Mouse (Mus musculus) MEL (cell line): ENCODE results near the gene Hmcn2. TPM values are rescaled to one million over a fixed set of nuclear protein-coding genes. Genes with fewer than 3 reads are reported as not detected.
A peak's percentile ranks its signal among the peaks of the same experiment; 100 is the strongest.

ENCODE experiments used
- DNase-seq: peaks from one replicate; pipeline ENCODE4 v3.0.0; 2011; ENCODE audit warnings: low read depth, low spot score
- H3K27ac ChIP-seq: 2 replicates; pipeline ENCODE4 v1.5.1; 2012; ENCODE audit warnings: low read depth, mild to moderate bottlenecking, control low read depth, low read length, moderate library complexity; ENCODE audit not compliant: control insufficient read depth
- H3K27me3 ChIP-seq, 2 experiments: fragments of 150-350 bp in 1 of 2; sonication (generic) in 1 of 2; 2 replicates each; pipeline ENCODE4 v1.6.1; 2012; ENCODE audit warnings: low read length in 2 of 2, mild to moderate bottlenecking in 2 of 2, improper control_type of control experiment in 1 of 2, moderate library complexity in 1 of 2; ENCODE audit not compliant: insufficient read depth in 2 of 2, control insufficient read depth in 1 of 2
- H3K36me3 ChIP-seq, 2 experiments: 2 replicates each; pipeline ENCODE4 v1.6.1; 2012 to 2014; ENCODE audit warnings: low read length in 2 of 2, improper control_type of control experiment in 1 of 2, inconsistent platforms in 1 of 2, mild to moderate bottlenecking in 1 of 2; ENCODE audit not compliant: insufficient read depth in 2 of 2, control insufficient read depth in 1 of 2
- H3K4me1 ChIP-seq, 2 experiments: fragments of 150-350 bp in 1 of 2; sonication (generic) in 1 of 2; 2 replicates each; pipeline ENCODE4 v1.6.1; 2012; ENCODE audit warnings: low read length in 2 of 2, improper control_type of control experiment in 1 of 2, mild to moderate bottlenecking in 1 of 2; ENCODE audit not compliant: insufficient read depth in 2 of 2, control insufficient read depth in 1 of 2
- H3K4me3 ChIP-seq, 2 experiments: fragments of 150-350 bp in 1 of 2; sonication (generic) in 1 of 2; 2 replicates each; pipeline ENCODE4 v1.5.1; 2012; ENCODE audit warnings: low read depth in 2 of 2, low read length in 2 of 2, mild to moderate bottlenecking in 2 of 2, moderate library complexity in 2 of 2, control low read depth in 1 of 2, improper control_type of control experiment in 1 of 2; ENCODE audit not compliant: control insufficient read depth in 1 of 2, insufficient read depth in 1 of 2
- H3K79me2 ChIP-seq: 2 replicates; pipeline ENCODE4 v1.6.1; 2012; ENCODE audit warnings: mild to moderate bottlenecking, low read length, moderate library complexity; ENCODE audit not compliant: control insufficient read depth, poor library complexity, insufficient read depth
- H3K9ac ChIP-seq: 2 replicates; pipeline ENCODE4 v1.6.1; 2012; ENCODE audit warnings: low read depth, mild to moderate bottlenecking, control low read depth, low read length, moderate library complexity; ENCODE audit not compliant: control insufficient read depth, poor library complexity, severe bottlenecking
- H3K9me3 ChIP-seq: fragments of 150-350 bp; sonication (generic); replicated peaks from 2 replicates; pipeline ENCODE4 v1.6.1; 2012; ENCODE audit warnings: mild to moderate bottlenecking, low read length, improper control_type of control experiment, moderate library complexity; ENCODE audit not compliant: insufficient read depth
- CTCF ChIP-seq, 3 experiments: IDR thresholded peaks in 2 of 3; conservative IDR thresholded peaks in 1 of 3; 2 replicates each; pipeline ENCODE4 v1.5.1; 2011 to 2012; ENCODE audit warnings: low read length in 3 of 3, low read depth in 2 of 3, mild to moderate bottlenecking in 2 of 3, improper control_type of control experiment in 1 of 3, inconsistent platforms in 1 of 3, mixed read lengths in 1 of 3, moderate library complexity in 1 of 3; ENCODE audit not compliant: control insufficient read depth in 1 of 3, insufficient read depth in 1 of 3, poor library complexity in 1 of 3, severe bottlenecking in 1 of 3
- ELF1 ChIP-seq: IDR thresholded peaks from 2 replicates; pipeline ENCODE4 v1.6.1; 2014; ENCODE audit warnings: low read depth, mild to moderate bottlenecking, inconsistent platforms, low read length, improper control_type of control experiment, moderate library complexity
- ETS1 ChIP-seq: IDR thresholded peaks from 2 replicates; pipeline ENCODE4 v1.6.1; 2012; ENCODE audit warnings: low read depth, mild to moderate bottlenecking, inconsistent platforms, low read length, improper control_type of control experiment, moderate library complexity
- GATA1 ChIP-seq: IDR thresholded peaks from 2 replicates; pipeline ENCODE4 v1.6.1; 2011; ENCODE audit warnings: low read depth, low read length, improper control_type of control experiment
- HCFC1 ChIP-seq: IDR thresholded peaks from 2 replicates; pipeline ENCODE4 v1.6.1; 2012; ENCODE audit warnings: low read depth, mild to moderate bottlenecking, inconsistent platforms, low read length, improper control_type of control experiment, moderate library complexity
- JUND ChIP-seq: IDR thresholded peaks from 2 replicates; pipeline ENCODE4 v1.6.1; 2011; ENCODE audit warnings: low read depth, mild to moderate bottlenecking, improper control_type of control experiment, low read length
- MXI1 ChIP-seq: IDR thresholded peaks from 2 replicates; pipeline ENCODE4 v1.6.1; 2011; ENCODE audit warnings: mild to moderate bottlenecking, low read depth, low read length, improper control_type of control experiment
- MYB ChIP-seq: IDR thresholded peaks from 2 replicates; pipeline ENCODE4 v1.6.1; 2011; ENCODE audit warnings: mild to moderate bottlenecking, low read depth, low read length, improper control_type of control experiment
- MYC ChIP-seq: IDR thresholded peaks from 2 replicates; pipeline ENCODE4 v1.6.1; 2011; ENCODE audit warnings: low read depth, mild to moderate bottlenecking, low read length, improper control_type of control experiment, moderate library complexity
- POLR2A ChIP-seq, 2 experiments: IDR thresholded peaks; 2 replicates each; pipeline ENCODE4 v1.6.1; 2011 to 2012; ENCODE audit warnings: low read length in 2 of 2, mild to moderate bottlenecking in 2 of 2, control low read depth in 1 of 2, improper control_type of control experiment in 1 of 2, low read depth in 1 of 2, moderate library complexity in 1 of 2; ENCODE audit not compliant: control insufficient read depth in 1 of 2, insufficient read depth in 1 of 2, poor library complexity in 1 of 2
- POLR2AphosphoS2 ChIP-seq: IDR thresholded peaks from 2 replicates; pipeline ENCODE4 v1.6.1; 2011; ENCODE audit warnings: low read length, improper control_type of control experiment
- POLR2AphosphoS5 ChIP-seq: IDR thresholded peaks from 2 replicates; pipeline ENCODE4 v1.6.1; 2012; ENCODE audit warnings: low read depth, borderline replicate concordance, mild to moderate bottlenecking, inconsistent platforms, low read length, moderate library complexity, mixed read lengths
- RCOR1 ChIP-seq: IDR thresholded peaks from 2 replicates; pipeline ENCODE4 v1.6.1; 2012; ENCODE audit warnings: low read depth, mild to moderate bottlenecking, inconsistent platforms, low read length, improper control_type of control experiment
- SIN3A ChIP-seq: IDR thresholded peaks from 2 replicates; pipeline ENCODE4 v1.6.1; 2012; ENCODE audit warnings: low read length, improper control_type of control experiment, inconsistent platforms
- SMC3 ChIP-seq: IDR thresholded peaks from 2 replicates; pipeline ENCODE4 v1.6.1; 2011; ENCODE audit warnings: low read depth, low read length, improper control_type of control experiment
- TCF12 ChIP-seq: IDR thresholded peaks from 2 replicates; pipeline ENCODE4 v1.6.1; 2014; ENCODE audit warnings: low read depth, mild to moderate bottlenecking, inconsistent platforms, low read length, improper control_type of control experiment, moderate library complexity
- UBTF ChIP-seq: IDR thresholded peaks from 2 replicates; pipeline ENCODE4 v1.6.1; 2012; ENCODE audit warnings: low read depth, mild to moderate bottlenecking, inconsistent platforms, low read length, improper control_type of control experiment, moderate library complexity, borderline replicate concordance; ENCODE audit not compliant: insufficient read depth
- USF2 ChIP-seq, 2 experiments: IDR thresholded peaks; 2 replicates each; pipeline ENCODE4 v1.6.1; 2011 to 2012; ENCODE audit warnings: improper control_type of control experiment in 2 of 2, low read length in 2 of 2, borderline replicate concordance in 1 of 2, inconsistent platforms in 1 of 2, low read depth in 1 of 2, mild to moderate bottlenecking in 1 of 2; ENCODE audit not compliant: insufficient read depth in 1 of 2
- ZMIZ1 ChIP-seq: IDR thresholded peaks from 2 replicates; pipeline ENCODE4 v1.6.1; 2012; ENCODE audit warnings: low read depth, mild to moderate bottlenecking, inconsistent platforms, low read length, improper control_type of control experiment, moderate library complexity
- polyA plus RNA-seq, 2 experiments: library from polyadenylated mRNA; stranded (reverse) in 1 of 2; unstranded in 1 of 2; fragments of >175 nt in 1 of 2; fragments of >200 nt in 1 of 2; gene quantifications; 2 replicates each; pipeline versions ENCODE4 v1.2.1 to v1.2.4; 2012; ENCODE audit warnings: low replicate concordance in 2 of 2, low read depth in 1 of 2; ENCODE audit not compliant: insufficient read length in 2 of 2, insufficient read depth in 1 of 2, missing spikeins in 1 of 2
- total RNA-seq: library from RNA; depleted of rRNA; stranded (reverse); fragments of 300-350 nt; gene quantifications from 2 replicates; pipeline ENCODE4 v1.2.3, GENCODE M21; 2012

Gene Hmcn2
- total and polyA plus RNA-seq, 3 experiments = 0.18 TPM; not detected in 2

GRCm38 (mm10) chr2:31469931-31470682, 155.9 kb downstream of the Hmcn2 start, which contains the start of gene Ass1 (continued):
- TF ChIP-seq SMC3 (no peak; the same call in 1 of the 2 replicates), ETS1 (peak; percentile 25; the same call in 1 of the 2 replicates), GATA1 (no peak), USF2 (IDR thresholded peaks at IDR 0.05; ENCODE audit: borderline replicate concordance in 1 of 2, insufficient read depth in 1 of 2, low read depth in 1 of 2, low read length in 2 of 2) (0 out of 4 replicates have a peak, but pooled peaks of 1 of the 2 experiments have one; percentile 21), POLR2AphosphoS2 (peak; percentile 59; the same call in 1 of the 2 replicates), RCOR1 (no peak), CTCF (IDR thresholded peaks at IDR 0.05 in 2 of 3, conservative IDR thresholded peaks at IDR 0.05 in 1 of 3; ENCODE audit: control insufficient read depth in 1 of 3, insufficient read depth in 1 of 3, low read depth in 2 of 3, low read length in 3 of 3, poor library complexity in 1 of 3, severe bottlenecking in 1 of 3) (peak in 2 of 3 experiments; percentile 44 to 61; a peak in 4 of 6 replicates), MYC (peak; percentile 68; the same call in 1 of the 2 replicates), JUND (no peak), SIN3A (peak; percentile 73), ZMIZ1 (0 out of 2 replicates have a peak, but pooled peaks have one; percentile 30), UBTF (no peak), POLR2AphosphoS5 (no peak), POLR2A (IDR thresholded peaks at IDR 0.05; ENCODE audit: control insufficient read depth in 1 of 2, insufficient read depth in 1 of 2, low read depth in 1 of 2, low read length in 2 of 2, poor library complexity in 1 of 2) (peak in 1 of 2 experiments; percentile 62; a peak in 1 of 4 replicates), MYB (no peak), ELF1 (no peak), MXI1 (peak; percentile 97), HCFC1 (0 out of 2 replicates have a peak, but pooled peaks have one; percentile 16)
- TF ChIP-seq, all 39 proteins: peak for 17

DNA sequence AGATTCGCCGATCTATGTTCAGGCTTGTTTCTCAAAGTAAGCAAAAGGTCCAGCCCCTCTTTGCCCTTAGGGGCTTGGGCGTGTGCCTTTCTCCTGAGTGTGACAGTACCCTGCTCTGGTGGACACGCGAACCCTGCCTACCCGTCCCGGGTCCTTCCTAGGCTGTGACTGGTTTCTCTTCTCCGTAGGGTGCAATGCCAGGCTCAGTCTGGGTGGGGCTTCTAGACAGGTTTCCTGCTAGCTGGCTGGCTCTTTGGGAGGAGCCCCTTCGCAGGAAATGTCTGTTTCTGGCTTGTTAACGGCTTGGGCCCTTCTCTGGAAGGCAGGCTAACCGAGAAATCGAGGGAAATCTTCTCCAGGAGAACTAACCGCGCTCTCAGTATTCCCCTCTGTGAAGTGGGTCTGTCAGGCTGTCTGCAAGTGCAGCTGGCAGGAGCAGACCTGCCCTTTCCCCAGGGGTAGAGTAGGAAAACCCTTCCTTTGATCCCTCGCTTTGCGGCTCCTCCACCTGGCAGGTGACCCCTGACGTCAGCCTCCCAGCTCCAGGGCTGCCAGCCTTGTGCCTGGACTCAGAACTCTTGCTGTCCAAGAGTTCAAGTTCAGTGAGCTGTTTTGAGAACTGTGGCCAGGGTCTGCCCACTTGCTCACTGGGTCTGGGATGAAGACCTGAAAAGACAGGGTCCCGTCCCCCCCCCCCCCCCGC, 156.6 kb downstream of the Hmcn2 start:
- H3K79me2 ChIP-seq = no peaks in the 10 kb centered on the region
- H3K9ac ChIP-seq = peak overlapping the region; percentile 71
- no peak for TF ChIP-seq USF2 (IDR thresholded peaks at IDR 0.05; ENCODE audit: borderline replicate concordance in 1 of 2, insufficient read depth in 1 of 2, low read depth in 1 of 2, low read length in 2 of 2)
- 0 out of 4 replicates have a peak, but pooled peaks of 1 of the 2 experiments have one; percentile 31 for TF ChIP-seq POLR2A (IDR thresholded peaks at IDR 0.05; ENCODE audit: control insufficient read depth in 1 of 2, insufficient read depth in 1 of 2, low read depth in 1 of 2, low read length in 2 of 2, poor library complexity in 1 of 2)
- TF ChIP-seq TCF12 = 0 out of 2 replicates have a peak, but pooled peaks have one; percentile 17
- TF ChIP-seq HCFC1 = no peak
- no peaks in the 10 kb centered on the region for H3K36me3 ChIP-seq
- DNase-seq = peak; percentile 73
- H3K27ac ChIP-seq = 0 out of 2 replicates have a peak overlapping the region, but pooled peaks have one; percentile 10
- no peaks in the 10 kb centered on the region for H3K9me3 ChIP-seq
- peak overlapping the region; percentile 64 to 91 for H3K4me3 ChIP-seq
- no peaks in the 10 kb centered on the region for H3K27me3 ChIP-seq
- H3K4me1 ChIP-seq = peaks cover 2 to 3% of the 10 kb centered on the region in 2 experiments; a peak in 3 of 4 replicates
